Mouse (Mus musculus) cortical plate, adult 2 months (tissue): Measurements from ENCODE around the gene Trir.

Experiments
- CTCF ChIP-seq: fragments of 200-500 bp; IDR thresholded peaks from 2 replicates; pipeline ENCODE4 v1.5.1; 2011; ENCODE audit warnings: mild to moderate bottlenecking, control low read depth, low read length; ENCODE audit not compliant: insufficient read depth; ENCODE audit errors: extremely low read depth
- POLR2A ChIP-seq: fragments of 200-500 bp; IDR thresholded peaks from 2 replicates; pipeline ENCODE4 v1.6.1; 2011; ENCODE audit warnings: mild to moderate bottlenecking, low read length, control low read depth; ENCODE audit not compliant: insufficient read depth; ENCODE audit errors: extremely low read depth

DNA sequence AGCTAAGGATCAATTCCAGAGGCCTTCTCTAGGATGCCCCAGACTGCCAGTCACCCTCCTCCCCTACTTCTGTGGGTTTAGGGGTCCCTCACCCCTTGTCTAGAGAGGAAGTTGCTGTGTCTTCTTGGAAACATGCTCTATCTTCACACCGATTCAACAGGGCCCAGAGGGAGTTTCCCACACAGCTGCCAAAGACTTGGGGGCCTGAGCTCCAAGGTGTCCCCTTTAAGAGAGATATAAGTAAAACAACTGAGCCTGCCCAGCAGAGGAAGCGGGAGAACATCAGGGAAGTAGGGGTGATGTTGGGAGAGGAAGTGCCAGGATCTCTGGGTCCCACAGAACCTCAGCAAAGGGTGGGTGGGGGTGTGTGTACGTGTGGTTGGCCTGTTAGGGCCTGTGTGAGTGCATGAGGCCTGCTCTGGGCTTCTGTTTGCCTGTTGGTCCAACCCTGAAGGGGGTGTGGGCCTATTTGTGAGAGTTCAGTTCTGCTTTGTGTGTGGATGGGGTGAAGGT lies 44.1 kb upstream of the Trir start:
- TF ChIP-seq POLR2A: no peak
- no peak for TF ChIP-seq CTCF
